Mouse (Mus musculus): ENCODE results near the gene Dcst1. TPM values are rescaled to one million over a fixed set of nuclear protein-coding genes. Genes with fewer than 3 reads are reported as not detected.

Dcst1 gene
- polyA plus RNA-seq, 2 experiments from 2014 or later: 0.59 to 1.1 TPM

GRCm38 (mm10) chr3:89360237-89360636 is 4.8 kb downstream of the Dcst1 start:
- ATAC-seq: no peak

GRCm38 (mm10) chr3:89359630-89360029 is 5.4 kb downstream of the Dcst1 start:
- ATAC-seq: no peak

GRCm38 (mm10) chr3:89356029-89356428 is 9.0 kb downstream of the Dcst1 start:
- no peak for ATAC-seq

- no peak for ATAC-seq
These were observed 9.5 kb downstream of the Dcst1 start for GRCm38 (mm10) chr3:89355512-89355902.

GRCm38 (mm10) chr3:89354816-89355511 is 10.1 kb downstream of the Dcst1 start:
- ATAC-seq: peak; percentile 42

- ATAC-seq: no peak
These were observed 13.8 kb downstream of the Dcst1 start for GRCm38 (mm10) chr3:89351271-89351670.

GRCm38 (mm10) chr3:89349869-89350501 is 15.1 kb downstream of the Dcst1 start, which contains the start of gene Adam15:
Adam15 (minus strand) TSS chr3:89349996.
- peak; percentile 89 for ATAC-seq

- peak; percentile 27 for ATAC-seq
These were observed 15.9 kb downstream of the Dcst1 start for GRCm38 (mm10) chr3:89348911-89349868.

- ATAC-seq: no peak
These were observed 17.1 kb downstream of the Dcst1 start for GRCm38 (mm10) chr3:89347916-89348315.

GRCm38 (mm10) chr3:89346815-89347540 is 18.1 kb downstream of the Dcst1 start:
- no peak for ATAC-seq

- ATAC-seq: no peak
These were observed 21.8 kb downstream of the Dcst1 start for GRCm38 (mm10) chr3:89343279-89343678.

GRCm38 (mm10) chr3:89341794-89342193 is 23.3 kb downstream of the Dcst1 start:
- ATAC-seq: no peak

GRCm38 (mm10) chr3:89340465-89340864 is 24.6 kb downstream of the Dcst1 start:
- peak; percentile 68 for ATAC-seq

- ATAC-seq: no peak
These were observed 25.6 kb downstream of the Dcst1 start for GRCm38 (mm10) chr3:89339416-89339815.

- peak; percentile 66 for ATAC-seq
These were observed 27.1 kb downstream of the Dcst1 start, which contains the start of gene Efna4 for GRCm38 (mm10) chr3:89337721-89338578. Efna4 (minus strand) TSS chr3:89338028.

GRCm38 (mm10) chr3:89337062-89337720 is 27.9 kb downstream of the Dcst1 start:
- peak; percentile 30 for ATAC-seq

GRCm38 (mm10) chr3:89336529-89336928 is 28.5 kb downstream of the Dcst1 start:
- ATAC-seq: no peak

GRCm38 (mm10) chr3:89333053-89333452 is 32.0 kb downstream of the Dcst1 start:
- no peak for ATAC-seq

- no peak for ATAC-seq
These were observed 32.6 kb downstream of the Dcst1 start for GRCm38 (mm10) chr3:89332476-89332875.

GRCm38 (mm10) chr3:89332013-89332412 is 33.0 kb downstream of the Dcst1 start:
- no peak for ATAC-seq

GRCm38 (mm10) chr3:89331561-89331960 is 33.5 kb downstream of the Dcst1 start:
- ATAC-seq: no peak
